Mouse (Mus musculus) skeletal muscle tissue, adult 2 months (tissue): ENCODE results near the gene E430018J23Rik.
"Not testable (repeated sequence)": the region's sequence is repeated elsewhere in the genome, so short reads cannot be mapped to it uniquely, and the experiment has no call there.

ENCODE experiments used
- DNase-seq: peaks from one replicate; pipeline ENCODE4 v3.0.0-alpha.2; 2012; ENCODE audit warnings: low read depth, low spot score

Gene E430018J23Rik

GRCm38 (mm10) chr7:127393157-127393943 is at the start of gene E430018J23Rik:
Gene E430018J23Rik, minus strand, starts transcription at chr7:127393629.
- peak; percentile 95 for DNase-seq

- no peak for DNase-seq
These were observed 44.3 kb upstream of the E430018J23Rik start for GRCm38 (mm10) chr7:127437724-127438123.

GRCm38 (mm10) chr7:127435206-127435605 is 41.8 kb upstream of the E430018J23Rik start:
- DNase-seq: no peak

GRCm38 (mm10) chr7:127426354-127426753 is 32.9 kb upstream of the E430018J23Rik start:
- DNase-seq: no peak

GRCm38 (mm10) chr7:127425911-127426310 is 32.5 kb upstream of the E430018J23Rik start:
- no peak for DNase-seq

- DNase-seq: no peak
These were observed 31.9 kb upstream of the E430018J23Rik start for GRCm38 (mm10) chr7:127425291-127425690.

DNA sequence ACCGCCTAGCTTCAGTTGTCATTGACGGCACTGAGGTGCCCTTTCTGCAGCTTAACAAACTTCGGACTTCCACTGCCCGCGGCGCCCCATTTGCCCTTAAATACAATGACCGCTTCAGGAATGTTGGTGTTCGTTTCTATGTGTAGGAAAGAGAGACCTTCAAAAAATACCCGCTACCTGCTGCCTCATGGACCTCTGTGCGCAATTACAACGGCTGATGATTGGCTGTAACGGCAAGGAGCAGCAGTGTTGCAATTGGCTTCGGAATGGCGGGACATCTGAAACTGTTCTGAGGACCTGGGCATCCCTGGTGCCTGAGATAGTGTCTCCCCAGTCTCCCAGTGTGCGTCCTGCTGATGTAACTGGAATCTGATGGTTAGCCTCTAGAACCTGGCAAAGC is 28.8 kb upstream of the E430018J23Rik start:
- peak; percentile 10 for DNase-seq

DNA sequence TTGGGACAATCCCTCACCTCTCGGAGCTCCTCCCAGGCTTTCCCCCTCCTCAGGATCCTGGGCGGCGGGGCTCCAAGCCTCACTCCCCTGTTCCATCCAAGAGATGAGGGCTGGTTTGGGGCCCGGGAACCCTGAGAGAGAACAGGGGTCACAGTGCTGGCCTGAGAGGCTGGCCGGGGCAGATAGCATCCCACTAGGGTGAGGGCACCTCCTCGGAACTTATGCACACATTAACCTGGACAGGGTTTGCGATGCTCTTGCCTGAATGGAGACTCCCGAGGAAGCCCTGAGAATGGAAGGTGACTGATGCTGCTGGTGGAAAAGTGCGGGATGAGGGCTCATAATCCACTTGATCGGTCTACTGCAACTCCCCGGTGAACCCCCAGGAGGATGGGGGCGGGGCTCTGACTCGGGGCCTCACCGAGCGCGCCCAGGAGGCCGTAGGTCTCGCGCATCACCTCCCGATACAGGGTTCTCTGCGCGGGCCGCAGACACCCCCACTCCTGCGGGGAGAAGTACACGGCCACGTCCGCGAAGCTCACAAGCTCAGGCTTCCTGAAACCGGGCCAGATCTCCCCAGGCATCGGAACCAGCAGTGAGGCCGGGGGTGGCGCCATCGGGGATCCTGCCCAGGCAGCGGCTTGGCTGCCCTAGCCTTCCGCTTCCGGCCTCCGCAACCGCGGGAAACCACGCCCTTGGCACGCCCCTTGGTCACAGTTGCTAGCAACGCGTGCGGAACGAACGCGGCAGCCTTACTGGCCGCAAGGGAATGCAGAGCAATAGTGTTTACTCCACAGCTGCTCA is 28.2 kb upstream of the E430018J23Rik start, which contains the start of gene Zfp688:
TSS of gene Zfp688 (minus strand) at position 681 of the 804 bp plus-strand sequence.
- peak; percentile 79 for DNase-seq

DNA sequence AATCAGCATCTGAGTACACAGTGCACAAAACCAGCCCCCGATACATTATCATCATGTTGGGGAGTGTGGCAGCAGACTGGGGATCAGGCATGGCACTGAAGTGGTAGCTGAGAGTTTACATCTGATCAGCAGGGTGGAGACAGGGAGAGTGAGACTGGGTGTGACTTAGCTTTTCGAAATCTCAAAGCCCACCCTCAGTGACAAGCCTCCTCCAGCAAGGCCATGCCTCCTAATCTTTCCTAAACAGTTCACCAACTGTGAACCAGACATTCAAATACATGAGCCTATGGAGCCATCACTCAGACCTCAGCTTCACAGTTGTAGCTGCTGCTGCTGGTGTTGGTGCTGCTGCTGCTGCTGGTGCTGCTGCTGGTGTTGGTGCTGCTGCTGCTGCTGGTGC is 18.0 kb upstream of the E430018J23Rik start:
- no peak for DNase-seq

- DNase-seq: peak; percentile 73
These were observed 12.9 kb upstream of the E430018J23Rik start, which contains the start of gene Zfp764 for GRCm38 (mm10) chr7:127406002-127406987. Gene Zfp764, minus strand, starts transcription at chr7:127406822.

- DNase-seq: not testable (repeated sequence)
These were observed 10.7 kb upstream of the E430018J23Rik start for GRCm38 (mm10) chr7:127404101-127404500.

DNA sequence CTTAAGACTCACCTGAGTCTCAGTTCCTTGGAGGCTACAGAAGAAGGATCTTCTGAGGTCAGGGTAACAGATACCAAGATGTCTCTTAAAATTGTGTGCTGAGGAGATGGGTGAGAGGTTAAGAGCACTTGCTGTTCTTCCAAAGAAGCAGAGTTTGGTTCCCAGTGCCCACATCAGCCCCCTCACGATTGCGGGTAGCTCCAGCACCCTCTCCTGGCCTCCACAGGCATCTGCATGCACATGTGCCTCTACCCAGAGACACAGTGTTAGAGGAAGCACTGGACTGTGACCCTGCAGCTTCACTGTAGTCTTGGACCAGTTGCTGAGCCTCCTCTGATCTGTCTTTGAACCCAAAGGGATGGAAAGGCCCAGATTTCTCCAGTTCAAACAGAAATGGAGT is 9.6 kb upstream of the E430018J23Rik start:
- DNase-seq: no peak

GRCm38 (mm10) chr7:127400355-127400754 is 6.9 kb upstream of the E430018J23Rik start:
- DNase-seq: no peak

DNA sequence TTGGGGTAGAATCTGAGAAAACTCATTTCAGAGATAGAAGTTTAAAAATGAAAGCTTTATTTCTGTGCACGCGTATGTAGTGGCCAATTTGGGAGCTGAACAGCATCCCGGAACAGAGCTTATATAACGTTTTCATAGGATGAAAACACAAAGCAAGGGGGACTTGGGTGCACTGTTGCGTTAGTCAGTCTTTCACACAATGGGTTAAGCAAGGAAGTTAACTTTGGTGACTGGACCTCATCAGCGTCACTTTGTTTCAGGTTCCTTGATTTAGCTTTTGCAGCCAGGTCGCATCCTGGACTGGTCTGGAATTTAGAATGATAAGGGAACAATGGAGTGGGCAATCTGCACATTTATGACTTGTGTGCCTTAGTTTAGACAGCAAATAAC is 510 bp upstream of the E430018J23Rik start:
- no peak for DNase-seq

GRCm38 (mm10) chr7:127392251-127392824 is 1.1 kb downstream of the E430018J23Rik start:
- DNase-seq: no peak

- no peak for DNase-seq
These were observed 1.9 kb downstream of the E430018J23Rik start for GRCm38 (mm10) chr7:127391538-127391937.

DNA sequence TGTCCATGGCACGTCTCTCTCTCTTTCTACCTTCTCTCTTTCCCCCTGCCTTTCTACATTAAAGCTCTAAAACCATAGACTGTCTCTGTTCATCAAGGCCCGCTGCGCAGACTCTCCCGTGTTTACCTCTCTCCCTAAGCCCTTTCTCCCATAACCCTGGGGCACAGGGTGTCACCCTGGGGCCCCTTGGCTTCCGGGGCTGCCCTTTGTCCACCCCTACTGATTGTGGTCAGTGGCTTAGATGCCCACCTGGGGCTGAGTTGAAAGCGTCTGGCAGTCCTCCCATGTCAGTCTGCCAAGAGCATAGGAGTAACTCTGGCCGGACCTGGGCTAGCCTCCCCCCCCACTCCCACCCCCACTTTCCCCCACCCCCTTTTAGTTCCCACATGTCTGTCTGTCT is 3.1 kb downstream of the E430018J23Rik start:
- DNase-seq: no peak

DNA sequence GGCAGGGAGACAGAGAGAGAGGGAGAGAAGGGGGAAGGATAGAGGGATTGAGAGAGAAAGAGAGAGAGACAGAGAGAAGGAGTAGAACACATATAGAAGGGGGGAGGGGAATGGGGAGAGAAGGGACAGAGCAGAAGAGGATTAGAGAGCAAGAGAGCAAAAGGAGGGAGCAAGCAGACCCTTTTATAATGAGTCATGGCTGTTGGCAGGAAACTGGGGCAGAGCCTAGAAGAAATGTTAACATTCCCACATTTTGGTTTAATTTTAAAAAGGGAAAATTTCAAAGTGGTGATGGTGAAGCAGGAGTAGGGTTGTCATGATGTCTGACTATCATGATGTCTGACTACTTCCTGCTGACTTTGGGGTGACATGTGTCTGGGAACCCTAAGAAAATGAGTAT is 5.2 kb downstream of the E430018J23Rik start:
- DNase-seq: not testable (repeated sequence)

GRCm38 (mm10) chr7:127386641-127387392 is 6.6 kb downstream of the E430018J23Rik start, which contains the start of gene 9130019O22Rik:
Gene 9130019O22Rik, minus strand, starts transcription at chr7:127387166.
- peak; percentile 90 for DNase-seq

DNA sequence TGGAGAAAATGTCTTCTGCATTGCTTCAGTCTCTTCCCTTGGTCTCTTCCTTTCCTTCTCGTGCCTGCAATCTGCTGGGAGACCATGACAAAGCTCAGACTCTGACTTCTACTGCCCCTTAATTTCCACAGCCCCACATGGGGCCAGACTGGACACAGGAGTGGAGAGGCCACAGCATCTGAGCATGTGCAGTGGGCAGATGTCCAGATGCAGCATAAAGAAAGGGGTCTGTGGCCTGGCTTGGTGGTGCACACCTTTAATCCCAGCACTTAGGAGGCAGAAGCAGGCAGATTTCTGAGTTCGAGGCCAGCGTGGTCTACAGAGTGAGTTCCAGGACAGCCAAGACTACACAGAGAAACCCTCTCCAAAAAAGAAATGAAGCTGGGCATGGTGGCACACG is 7.9 kb downstream of the E430018J23Rik start:
- DNase-seq: not testable (repeated sequence)
